Mouse (Mus musculus): ENCODE data around the gene Micu1. TPM values are rescaled to one million over a fixed set of nuclear protein-coding genes. Genes with fewer than 3 reads are reported as not detected.

The Micu1 gene
- polyA plus RNA-seq, 1 experiment from 2014 or later: 79.9 TPM

DNA sequence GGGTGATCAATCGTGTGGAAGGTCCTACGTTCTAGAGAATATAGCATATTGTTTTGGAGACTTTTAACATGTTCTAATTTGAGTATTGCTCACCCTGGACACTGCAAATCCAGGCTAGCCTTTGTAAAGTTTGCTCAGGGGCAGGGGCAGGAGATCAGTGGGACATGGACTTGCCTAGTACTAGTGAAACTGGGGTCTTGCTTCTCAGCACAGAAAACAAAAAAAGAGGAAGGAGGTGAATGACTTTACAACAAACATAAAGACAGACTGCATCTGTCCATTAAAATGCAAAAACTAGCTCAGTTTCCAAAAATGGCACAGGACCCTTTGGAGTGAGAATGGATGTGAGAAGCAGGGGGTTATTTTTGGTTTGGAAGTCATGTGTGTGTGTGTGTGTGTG is 8.2 kb upstream of the Micu1 start:
- no peak overlapping the region for H3K4me2 ChIP-seq (replicated peaks)
- no peak overlapping the region for H3K27ac ChIP-seq
- no peaks in the 10 kb centered on the region for H3K9me3 ChIP-seq
- no peaks in the 10 kb centered on the region for H3K27me3 ChIP-seq
- 82% methylated on average over 2 of the region's 2 CpGs for WGBS
- no peak overlapping the region for H3K9ac ChIP-seq
- no peak overlapping the region for H3K4me3 ChIP-seq
- no peaks in the 10 kb centered on the region for H3K36me3 ChIP-seq
- no peaks in the 10 kb centered on the region for H3K4me1 ChIP-seq
- ATAC-seq (ENCODE audit: insufficient number of reproducible peaks, insufficient read depth, low FRiP score, low TSS enrichment): no peak

GRCm38 (mm10) chr10:59699516-59699915 is 2.8 kb upstream of the Micu1 start:
- no peak for ATAC-seq (ENCODE audit: insufficient number of reproducible peaks, insufficient read depth, low FRiP score, low TSS enrichment)
- Histone ChIP-seq H3K9ac (no peak overlapping the region), H3K27ac (no peak overlapping the region), H3K4me1 (peaks cover 8% of the 10 kb centered on the region), H3K27me3 (no peaks in the 10 kb centered on the region), H3K4me2 (replicated peaks) (no peak overlapping the region), H3K4me3 (no peak overlapping the region), H3K36me3 (no peaks in the 10 kb centered on the region), H3K9me3 (no peaks in the 10 kb centered on the region)
- 77% methylated on average over 5 of the region's 5 CpGs for WGBS

DNA sequence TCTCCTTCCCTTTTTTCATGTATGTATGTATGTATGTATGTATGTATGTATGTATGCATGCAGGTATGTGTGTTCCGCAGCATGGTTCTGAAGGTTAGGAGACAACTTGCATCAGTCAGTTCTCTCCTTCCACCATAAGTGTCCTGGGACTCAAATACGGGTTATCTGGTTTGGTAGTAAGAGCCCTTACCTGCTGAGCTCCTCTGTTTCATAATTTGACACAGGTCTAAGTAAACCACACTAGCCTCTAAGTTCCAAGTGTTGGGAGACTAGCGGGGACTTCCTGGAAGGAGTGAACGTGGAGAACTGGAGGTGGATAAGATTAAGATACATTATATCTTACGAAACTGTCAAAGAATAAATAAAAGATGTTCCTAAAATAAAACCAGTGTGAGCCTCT is 472 bp upstream of the Micu1 start:
- 0 out of 2 replicates have a peak overlapping the region, but pooled peaks have one; percentile 70 for H3K27ac ChIP-seq
- 53% methylated on average over 5 of the region's 5 CpGs for WGBS

GRCm38 (mm10) chr10:59703060-59703760 is 933 bp downstream of the Micu1 start:
- Histone ChIP-seq H3K27me3 (no peaks in the 10 kb centered on the region), H3K27ac (peak overlapping the region; percentile 70), H3K4me1 (peaks cover 8% of the 10 kb centered on the region), H3K36me3 (no peaks in the 10 kb centered on the region), H3K4me2 (replicated peaks) (peak overlapping the region; percentile 68), H3K4me3 (peak overlapping the region; percentile 74), H3K9me3 (no peaks in the 10 kb centered on the region), H3K9ac (peak overlapping the region; percentile 78)
- ATAC-seq (ENCODE audit: insufficient number of reproducible peaks, insufficient read depth, low FRiP score, low TSS enrichment): no peak
- 7% methylated on average over 15 of the region's 15 CpGs for whole genome bisulfite sequencing

More for the DNA sequence above, 472 bp upstream of the Micu1 start:
- no peaks in the 10 kb centered on the region for H3K9me3 ChIP-seq
- no peaks in the 10 kb centered on the region for H3K36me3 ChIP-seq
- no peaks in the 10 kb centered on the region for H3K27me3 ChIP-seq
- H3K4me3 ChIP-seq: peak overlapping the region; percentile 74
- peak overlapping the region; percentile 68 for H3K4me2 ChIP-seq (replicated peaks)
- peaks cover 8% of the 10 kb centered on the region for H3K4me1 ChIP-seq
- H3K9ac ChIP-seq: no peak overlapping the region
- 0 out of 2 replicates have a peak, but pooled peaks have one; percentile 7 for ATAC-seq (ENCODE audit: insufficient number of reproducible peaks, insufficient read depth, low FRiP score, low TSS enrichment)

GRCm38 (mm10) chr10:59706991-59707546 is 4.8 kb downstream of the Micu1 start:
- H3K4me3 ChIP-seq: no peak overlapping the region
- no peak overlapping the region for H3K27ac ChIP-seq
- 91% methylated on average over 6 of the region's 6 CpGs for WGBS
- peaks cover 8% of the 10 kb centered on the region for H3K4me1 ChIP-seq
- 0 out of 2 replicates have a peak, but pooled peaks cover 6% of the 10 kb centered on the region for H3K36me3 ChIP-seq
- H3K4me2 ChIP-seq (replicated peaks): no peak overlapping the region
- H3K27me3 ChIP-seq: no peaks in the 10 kb centered on the region
- H3K9ac ChIP-seq: no peak overlapping the region
- ATAC-seq (ENCODE audit: insufficient number of reproducible peaks, insufficient read depth, low FRiP score, low TSS enrichment): no peak
- no peaks in the 10 kb centered on the region for H3K9me3 ChIP-seq

DNA sequence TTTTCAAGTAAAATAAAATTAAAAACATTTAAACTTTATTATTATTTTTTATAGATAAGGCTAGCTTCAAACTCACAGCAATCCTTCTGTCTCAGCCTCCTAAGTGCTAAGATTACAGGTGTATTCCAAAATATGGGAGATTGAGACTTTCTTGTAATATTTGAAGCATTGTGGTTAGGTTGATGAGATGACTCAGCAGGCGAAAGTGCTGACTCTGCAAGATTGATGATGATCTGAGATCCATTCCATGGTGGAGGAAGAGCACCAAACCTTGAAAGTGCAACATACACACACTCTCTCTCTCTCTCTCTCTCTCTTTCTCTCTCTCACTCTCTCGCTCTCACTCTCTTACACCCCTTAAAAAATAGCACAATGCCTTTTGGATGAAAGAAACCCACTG is 5.3 kb downstream of the Micu1 start:
- no peak for ATAC-seq (ENCODE audit: insufficient number of reproducible peaks, insufficient read depth, low FRiP score, low TSS enrichment)
- no peak overlapping the region for H3K4me3 ChIP-seq
- H3K27ac ChIP-seq: no peak overlapping the region
- no peak overlapping the region for H3K4me2 ChIP-seq (replicated peaks)
- WGBS: 86% methylated on average over 2 of the region's 2 CpGs
- H3K9me3 ChIP-seq: no peaks in the 10 kb centered on the region
- H3K9ac ChIP-seq: no peak overlapping the region
- peaks cover 8% of the 10 kb centered on the region for H3K4me1 ChIP-seq
- H3K36me3 ChIP-seq: 0 out of 2 replicates have a peak, but pooled peaks cover 6% of the 10 kb centered on the region
- H3K27me3 ChIP-seq: no peaks in the 10 kb centered on the region

GRCm38 (mm10) chr10:59709281-59709680 is 7.0 kb downstream of the Micu1 start:
- H3K9me3 ChIP-seq: no peaks in the 10 kb centered on the region
- H3K27me3 ChIP-seq: no peaks in the 10 kb centered on the region
- no peak for ATAC-seq (ENCODE audit: insufficient number of reproducible peaks, insufficient read depth, low FRiP score, low TSS enrichment)
- H3K4me2 ChIP-seq (replicated peaks): no peak overlapping the region
- WGBS: 89% methylated on average over 7 of the region's 7 CpGs
- H3K27ac ChIP-seq: no peak overlapping the region
- H3K4me1 ChIP-seq: no peaks in the 10 kb centered on the region
- no peak overlapping the region for H3K9ac ChIP-seq
- H3K36me3 ChIP-seq: peaks cover 6% of the 10 kb centered on the region; the same call in 1 of the 2 replicates
- H3K4me3 ChIP-seq: no peak overlapping the region

- ATAC-seq (ENCODE audit: insufficient number of reproducible peaks, insufficient read depth, low FRiP score, low TSS enrichment): no peak
- Histone ChIP-seq H3K4me2 (replicated peaks) (no peak overlapping the region), H3K36me3 (peaks cover 6% of the 10 kb centered on the region; the same call in 1 of the 2 replicates), H3K9me3 (no peaks in the 10 kb centered on the region), H3K9ac (no peak overlapping the region), H3K27ac (no peak overlapping the region), H3K27me3 (no peaks in the 10 kb centered on the region), H3K4me1 (no peaks in the 10 kb centered on the region), H3K4me3 (no peak overlapping the region)
- WGBS: 90% methylated on average over 1 of the region's 1 CpGs
Measured at GRCm38 (mm10) chr10:59710246-59710645, 8.0 kb downstream of the Micu1 start.

- H3K9me3 ChIP-seq: no peaks in the 10 kb centered on the region
- no peak overlapping the region for H3K9ac ChIP-seq
- H3K27me3 ChIP-seq: no peaks in the 10 kb centered on the region
- H3K4me2 ChIP-seq (replicated peaks): no peak overlapping the region
- no peak for ATAC-seq (ENCODE audit: insufficient number of reproducible peaks, insufficient read depth, low FRiP score, low TSS enrichment)
- no peak overlapping the region for H3K4me3 ChIP-seq
- 96% methylated on average over 8 of the region's 8 CpGs for WGBS
- no peak overlapping the region for H3K27ac ChIP-seq
- H3K36me3 ChIP-seq: peaks cover 6% of the 10 kb centered on the region; the same call in 1 of the 2 replicates
- H3K4me1 ChIP-seq: no peaks in the 10 kb centered on the region
Measured at GRCm38 (mm10) chr10:59712062-59712461, 9.8 kb downstream of the Micu1 start.

DNA sequence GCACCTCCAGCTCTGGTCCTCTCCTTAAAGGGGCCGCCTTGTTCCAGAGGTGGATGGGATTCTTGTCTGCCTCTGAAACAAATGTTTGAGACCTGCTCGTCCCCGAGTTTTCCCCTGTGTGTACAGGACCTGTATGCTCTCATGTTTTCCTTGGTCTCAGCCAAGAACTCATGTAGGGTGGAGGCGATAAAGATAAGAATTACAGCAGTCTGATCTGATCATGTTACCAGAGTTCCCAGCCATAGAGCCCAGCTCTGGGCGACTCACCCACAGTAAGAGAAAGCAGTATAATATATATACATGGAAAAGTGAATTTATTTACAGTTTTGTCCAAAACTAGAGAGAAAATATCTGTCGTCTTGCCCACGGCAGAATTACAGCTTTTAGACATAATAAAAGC is 17.7 kb downstream of the Micu1 start:
- ATAC-seq (ENCODE audit: insufficient number of reproducible peaks, insufficient read depth, low FRiP score, low TSS enrichment): no peak
- Histone ChIP-seq H3K4me2 (replicated peaks) (no peak overlapping the region), H3K4me3 (no peak overlapping the region), H3K36me3 (no peaks in the 10 kb centered on the region), H3K9me3 (no peaks in the 10 kb centered on the region), H3K9ac (no peak overlapping the region), H3K4me1 (0 out of 2 replicates have a peak, but pooled peaks cover 6% of the 10 kb centered on the region), H3K27me3 (no peaks in the 10 kb centered on the region), H3K27ac (no peak overlapping the region)
- 82% methylated on average over 7 of the region's 7 CpGs for whole genome bisulfite sequencing

DNA sequence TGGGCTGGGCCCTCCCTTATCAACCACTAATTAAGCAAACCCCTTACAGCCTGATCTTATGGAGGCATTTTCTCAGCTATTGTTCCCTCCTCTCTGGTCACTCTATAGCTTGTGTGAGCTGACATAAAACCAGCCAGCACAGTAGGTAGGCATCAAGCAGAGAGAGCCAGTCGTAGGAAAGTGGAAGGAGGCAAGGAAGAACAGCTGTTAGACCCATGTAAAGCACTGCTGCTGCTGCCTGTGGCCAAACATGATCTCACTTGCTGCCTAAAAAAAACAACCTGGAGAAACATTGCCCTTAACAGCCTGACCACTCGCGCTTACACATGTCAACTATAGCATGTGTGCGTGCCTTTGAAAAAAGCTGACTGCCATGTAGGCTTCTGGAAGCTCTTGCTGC is 19.3 kb downstream of the Micu1 start:
- Histone ChIP-seq H3K36me3 (no peaks in the 10 kb centered on the region), H3K9me3 (no peaks in the 10 kb centered on the region), H3K4me1 (0 out of 2 replicates have a peak, but pooled peaks cover 6% of the 10 kb centered on the region), H3K27me3 (no peaks in the 10 kb centered on the region), H3K9ac (no peak overlapping the region), H3K4me2 (replicated peaks) (no peak overlapping the region), H3K4me3 (no peak overlapping the region), H3K27ac (no peak overlapping the region)
- ATAC-seq (ENCODE audit: insufficient number of reproducible peaks, insufficient read depth, low FRiP score, low TSS enrichment): no peak
- WGBS: 81% methylated on average over 4 of the region's 4 CpGs

DNA sequence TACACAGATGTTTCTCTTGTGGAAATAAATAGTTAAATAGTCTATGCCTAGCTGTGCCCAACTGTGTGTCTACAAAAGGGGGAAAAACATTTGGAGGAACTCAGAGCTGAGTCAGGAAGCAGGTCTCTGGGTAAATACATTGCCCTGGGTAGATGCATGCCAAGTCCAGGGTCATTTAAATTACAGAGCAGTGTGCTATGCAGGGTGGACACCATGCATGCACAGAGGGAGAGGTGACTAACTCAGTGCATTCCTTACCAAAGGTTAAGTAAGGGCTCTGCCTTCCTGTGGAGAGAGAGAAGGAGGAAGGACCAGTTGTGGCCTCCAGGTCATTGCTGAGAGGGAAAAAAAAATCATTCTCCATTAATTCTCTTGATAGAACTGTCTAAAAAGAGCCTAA is 22.4 kb downstream of the Micu1 start:
- no peak overlapping the region for H3K9ac ChIP-seq
- no peaks in the 10 kb centered on the region for H3K27me3 ChIP-seq
- 0 out of 2 replicates have a peak, but pooled peaks cover 1% of the 10 kb centered on the region for H3K36me3 ChIP-seq
- no peak overlapping the region for H3K4me2 ChIP-seq (replicated peaks)
- no peak overlapping the region for H3K27ac ChIP-seq
- ATAC-seq (ENCODE audit: insufficient number of reproducible peaks, insufficient read depth, low FRiP score, low TSS enrichment): no peak
- H3K4me3 ChIP-seq: no peak overlapping the region
- no peaks in the 10 kb centered on the region for H3K9me3 ChIP-seq
- H3K4me1 ChIP-seq: 0 out of 2 replicates have a peak, but pooled peaks cover 6% of the 10 kb centered on the region
